Mouse (Mus musculus) thymus, adult 2 months (tissue): ENCODE measurements around the gene Caln1. TPM values are rescaled to one million over a fixed set of nuclear protein-coding genes. Genes with fewer than 3 reads are reported as not detected.

Experiments
- DNase-seq: peaks from one replicate; pipeline ENCODE4 v3.0.0; 2021
- H3K27ac ChIP-seq: fragments of 200-500 bp; 2 replicates; pipeline ENCODE4 v1.5.1; 2012; ENCODE audit warnings: low read length, control low read depth; ENCODE audit not compliant: control insufficient read depth, insufficient read depth
- H3K27me3 ChIP-seq: fragments of 200-500 bp; 2 replicates; pipeline ENCODE4 v1.6.1; 2012; ENCODE audit warnings: mild to moderate bottlenecking, low read length, moderate library complexity, mixed read lengths; ENCODE audit not compliant: control insufficient read depth, insufficient read depth
- H3K36me3 ChIP-seq: fragments of 200-500 bp; 2 replicates; pipeline ENCODE4 v1.6.1; 2012; ENCODE audit warnings: mild to moderate bottlenecking, low read length, moderate library complexity; ENCODE audit not compliant: control insufficient read depth, insufficient read depth
- H3K4me1 ChIP-seq: fragments of 200-500 bp; replicated peaks from 2 replicates; pipeline ENCODE4 v1.6.1; 2012; ENCODE audit warnings: low read length; ENCODE audit not compliant: control insufficient read depth, insufficient read depth
- H3K4me3 ChIP-seq: fragments of 200-500 bp; 2 replicates; pipeline ENCODE4 v1.5.1; 2012; ENCODE audit warnings: mild to moderate bottlenecking, low read length, control low read depth, moderate library complexity; ENCODE audit not compliant: control insufficient read depth, insufficient read depth
- CTCF ChIP-seq: fragments of 200-500 bp; IDR thresholded peaks from 2 replicates; pipeline ENCODE4 v1.5.1; 2012; ENCODE audit warnings: mild to moderate bottlenecking, control low read depth, low read length, moderate library complexity, borderline replicate concordance; ENCODE audit not compliant: control insufficient read depth, poor library complexity, insufficient read depth; ENCODE audit errors: extremely low read depth
- POLR2A ChIP-seq: fragments of 200-500 bp; IDR thresholded peaks from 2 replicates; pipeline ENCODE4 v1.6.1; 2012; ENCODE audit warnings: mild to moderate bottlenecking, low read length, control low read depth, moderate library complexity; ENCODE audit not compliant: control insufficient read depth, poor library complexity, insufficient read depth; ENCODE audit errors: extremely low read depth
- WGBS: fragments of 180-500 bp; shearing (Covaris S2); methylation state at CpG from one replicate; pipeline ENCODE4 v1.1.7; 2018; 5-methylcytosine and 5-hydroxymethylcytosine counted together
- polyA plus RNA-seq: library from polyadenylated mRNA; depleted of rRNA; stranded (reverse); fragments of >200 nt; gene quantifications from 2 replicates; pipeline ENCODE4 v1.2.3, GENCODE M21; 2012

Caln1 gene
- polyA plus RNA-seq, 1 experiment: 0.01 TPM

- peak; percentile 10 for DNase-seq
- no peaks in the 10 kb centered on the region for H3K36me3 ChIP-seq
- H3K4me3 ChIP-seq: no peak overlapping the region
- no peak overlapping the region for H3K27ac ChIP-seq
- 50% methylated on average over 1 of the region's 1 CpGs for WGBS
- no peaks in the 10 kb centered on the region for H3K4me1 ChIP-seq
- no peaks in the 10 kb centered on the region for H3K27me3 ChIP-seq
- TF ChIP-seq POLR2A (no peak), CTCF (peak; percentile 51; the same call in 1 of the 2 replicates)
Measured at GRCm38 (mm10) chr5:130405201-130405600, 35.9 kb downstream of the Caln1 start.

DNA sequence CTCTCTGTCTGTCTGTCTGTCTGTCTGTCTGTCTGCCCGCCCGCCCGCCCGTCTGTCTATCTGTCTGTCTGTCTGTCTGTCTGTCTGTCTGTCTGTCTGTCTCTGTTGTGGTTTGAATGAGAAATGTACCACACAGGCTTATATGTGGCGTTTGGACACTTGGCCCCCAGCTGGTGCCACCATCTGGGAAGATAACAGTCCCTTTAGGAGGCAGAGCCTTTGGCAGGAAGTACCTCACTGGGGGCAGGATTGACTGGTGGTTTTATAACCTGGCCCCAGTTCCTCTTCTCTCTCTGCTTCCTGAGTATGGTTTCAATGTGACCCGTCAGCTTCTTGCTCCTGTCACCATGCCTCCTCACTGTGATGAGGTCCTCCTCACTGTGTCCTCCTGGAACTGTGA lies 40.5 kb downstream of the Caln1 start:
- H3K27me3 ChIP-seq: no peaks in the 10 kb centered on the region
- TF ChIP-seq POLR2A (no peak), CTCF (no peak)
- WGBS: 86% methylated on average over 6 of the region's 6 CpGs

DNA sequence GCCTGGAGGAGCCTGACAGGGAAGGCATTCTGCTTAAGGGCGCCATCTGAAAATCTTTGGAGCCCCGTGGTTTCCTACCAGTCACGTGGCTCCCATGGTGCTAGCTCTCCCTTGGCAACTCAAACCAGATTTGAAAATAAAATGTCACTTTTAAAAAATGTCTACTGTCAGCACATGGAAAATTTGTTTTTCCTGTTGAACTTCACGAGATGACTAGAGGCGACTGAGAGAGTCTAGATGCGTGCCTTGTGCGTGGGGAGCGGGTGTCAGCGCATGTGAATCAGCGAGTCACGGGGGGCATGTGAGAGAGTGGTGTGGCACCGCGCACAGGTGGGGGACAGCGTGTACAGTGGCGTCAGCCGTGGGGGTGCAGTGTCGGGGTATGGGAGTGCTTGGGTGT lies 42.3 kb downstream of the Caln1 start:
- no peak for DNase-seq
- 95% methylated on average over 17 of the region's 17 CpGs for WGBS
- no peak overlapping the region for H3K27ac ChIP-seq
- TF ChIP-seq CTCF (no peak), POLR2A (no peak)
- H3K36me3 ChIP-seq: no peaks in the 10 kb centered on the region
- no peak overlapping the region for H3K4me3 ChIP-seq
- no peaks in the 10 kb centered on the region for H3K27me3 ChIP-seq
- no peaks in the 10 kb centered on the region for H3K4me1 ChIP-seq

More for the DNA sequence above, 40.5 kb downstream of the Caln1 start:
- no peak for DNase-seq
- Histone ChIP-seq H3K4me1 (no peaks in the 10 kb centered on the region), H3K4me3 (no peak overlapping the region), H3K27ac (no peak overlapping the region), H3K36me3 (no peaks in the 10 kb centered on the region)

DNA sequence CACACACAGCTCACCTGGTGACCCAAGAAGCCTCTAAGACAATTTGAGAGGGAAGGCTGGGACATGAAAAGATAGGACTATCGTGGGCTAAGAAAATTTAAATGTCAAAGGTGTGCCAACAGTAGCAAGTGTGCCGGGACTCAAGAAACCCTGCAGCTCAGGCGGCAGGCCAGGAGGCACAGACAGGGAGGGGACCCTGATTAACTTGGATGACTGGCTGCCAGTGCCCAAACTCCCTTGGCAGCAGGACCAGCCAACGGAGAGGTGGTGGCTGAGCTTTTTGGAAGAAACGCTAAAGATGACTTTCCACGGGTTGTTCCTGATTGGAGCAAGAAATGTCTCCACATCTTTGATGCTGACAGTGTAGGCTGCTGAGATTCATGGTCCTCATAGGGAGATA lies 78.2 kb downstream of the Caln1 start:
- Histone ChIP-seq H3K27me3 (no peaks in the 10 kb centered on the region), H3K36me3 (no peaks in the 10 kb centered on the region), H3K4me1 (no peaks in the 10 kb centered on the region), H3K27ac (no peak overlapping the region), H3K4me3 (no peak overlapping the region)
- TF ChIP-seq CTCF (no peak), POLR2A (no peak)
- no peak for DNase-seq
- 50% methylated on average over 6 of the region's 6 CpGs for WGBS

DNA sequence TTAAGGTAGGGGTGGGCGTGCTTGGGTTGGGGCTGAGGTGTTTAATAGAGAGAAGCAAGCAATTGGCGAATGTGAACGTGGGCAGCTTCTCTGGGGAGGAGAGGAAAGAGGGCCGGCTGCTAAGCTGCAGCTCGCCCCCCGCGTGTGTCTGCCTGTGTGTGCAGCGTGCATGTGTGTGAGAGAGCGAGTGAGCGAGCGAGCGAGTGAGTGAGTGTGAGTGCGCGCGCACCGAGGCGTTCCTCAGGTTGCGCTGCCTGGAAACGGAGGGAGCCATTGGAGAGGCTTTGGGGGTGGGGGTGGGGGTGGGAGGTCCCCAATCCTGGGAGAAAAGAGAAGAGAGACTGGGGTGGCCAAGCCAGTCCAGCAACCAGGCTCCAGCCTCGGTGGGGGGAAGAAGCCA lies 79.2 kb downstream of the Caln1 start:
- WGBS: 11% methylated on average over 20 of the region's 20 CpGs
- TF ChIP-seq CTCF (no peak), POLR2A (no peak)
- DNase-seq: no peak
- Histone ChIP-seq H3K27me3 (no peaks in the 10 kb centered on the region), H3K4me3 (no peak overlapping the region), H3K4me1 (no peaks in the 10 kb centered on the region), H3K36me3 (no peaks in the 10 kb centered on the region), H3K27ac (no peak overlapping the region)

DNA sequence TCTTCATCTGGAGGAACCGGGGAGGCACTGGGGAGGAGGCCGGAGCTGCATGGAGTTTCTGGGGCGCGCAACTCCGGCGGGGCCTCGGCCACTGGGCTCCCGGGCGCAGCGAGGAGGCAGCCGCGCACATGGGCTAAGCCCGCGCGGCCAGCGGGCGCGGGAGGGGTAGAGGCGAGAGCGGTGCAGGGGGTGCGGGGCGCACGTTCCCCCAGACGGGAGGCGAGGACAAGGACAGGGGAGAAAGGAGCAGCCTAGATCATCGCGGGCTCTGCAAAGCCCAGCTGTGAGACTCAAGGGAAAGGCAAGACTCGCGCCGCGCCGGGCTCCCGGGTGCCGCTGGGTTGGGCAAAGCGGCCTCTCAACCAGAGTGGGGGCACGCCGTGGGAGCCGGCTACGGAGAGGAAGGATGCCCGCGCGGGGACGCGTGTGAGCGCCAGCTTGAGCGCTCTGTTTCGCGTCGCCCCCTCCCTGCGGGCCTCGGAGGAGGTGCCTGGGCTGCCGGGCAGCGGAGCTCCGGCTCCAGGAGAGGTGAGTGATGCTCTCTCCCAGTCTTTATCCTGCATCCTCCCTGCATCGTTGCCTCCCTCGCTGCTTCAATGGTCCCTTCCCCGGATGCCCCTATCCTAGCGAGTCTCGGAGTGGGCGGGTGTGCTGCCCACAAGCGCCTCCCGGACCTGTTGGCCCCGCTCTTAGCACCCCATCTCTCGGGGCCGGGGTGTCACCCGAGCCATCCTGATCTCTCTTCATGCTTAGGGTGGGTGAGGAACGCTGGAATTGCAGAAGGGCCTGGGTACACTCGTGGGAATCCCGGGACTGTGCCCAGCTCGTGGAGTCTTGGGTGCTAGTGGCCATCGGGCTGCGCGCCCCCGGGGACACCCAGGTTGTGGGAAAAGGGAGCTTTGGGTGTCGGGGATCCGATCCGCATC lies 79.9 kb downstream of the Caln1 start:
- Histone ChIP-seq H3K4me3 (no peak overlapping the region), H3K36me3 (no peaks in the 10 kb centered on the region), H3K27me3 (no peaks in the 10 kb centered on the region), H3K27ac (no peak overlapping the region), H3K4me1 (no peaks in the 10 kb centered on the region)
- DNase-seq: no peak
- TF ChIP-seq POLR2A (no peak), CTCF (no peak)
- 7% methylated on average over 77 of the region's 77 CpGs for WGBS

DNA sequence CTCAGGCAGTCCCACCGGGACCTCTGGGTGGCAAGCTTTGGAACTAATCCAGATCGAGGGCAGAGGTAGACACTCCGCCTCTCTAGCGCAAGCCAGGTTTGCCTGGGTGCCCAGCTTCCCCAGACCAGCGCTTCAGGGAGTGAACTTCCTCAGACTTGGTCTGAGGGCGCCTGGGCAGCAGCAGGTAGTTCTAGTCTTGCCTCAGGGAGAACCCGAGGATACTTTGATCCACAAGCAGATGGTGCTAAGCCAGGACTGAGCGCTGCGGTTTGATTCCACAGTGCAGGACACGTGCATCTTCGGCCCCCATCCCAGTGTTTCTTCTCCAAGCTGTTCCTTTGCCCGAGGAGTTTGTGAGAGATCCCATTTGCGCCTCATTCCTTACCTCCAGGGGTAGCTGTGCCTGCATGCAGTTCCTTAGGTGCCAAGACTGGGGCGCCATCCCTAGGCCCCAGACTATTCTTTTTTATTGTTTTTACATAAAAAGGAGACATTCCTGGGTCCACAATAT lies 80.8 kb downstream of the Caln1 start:
- no peaks in the 10 kb centered on the region for H3K36me3 ChIP-seq
- DNase-seq: no peak
- H3K4me1 ChIP-seq: no peaks in the 10 kb centered on the region
- H3K4me3 ChIP-seq: no peak overlapping the region
- no peaks in the 10 kb centered on the region for H3K27me3 ChIP-seq
- 11% methylated on average over 14 of the region's 14 CpGs for WGBS
- H3K27ac ChIP-seq: no peak overlapping the region
- TF ChIP-seq POLR2A: no peak
- no peak for TF ChIP-seq CTCF
